Comparison of ENCODE assay signal across 24 mouse cellular contexts in the genomic region with DNA sequence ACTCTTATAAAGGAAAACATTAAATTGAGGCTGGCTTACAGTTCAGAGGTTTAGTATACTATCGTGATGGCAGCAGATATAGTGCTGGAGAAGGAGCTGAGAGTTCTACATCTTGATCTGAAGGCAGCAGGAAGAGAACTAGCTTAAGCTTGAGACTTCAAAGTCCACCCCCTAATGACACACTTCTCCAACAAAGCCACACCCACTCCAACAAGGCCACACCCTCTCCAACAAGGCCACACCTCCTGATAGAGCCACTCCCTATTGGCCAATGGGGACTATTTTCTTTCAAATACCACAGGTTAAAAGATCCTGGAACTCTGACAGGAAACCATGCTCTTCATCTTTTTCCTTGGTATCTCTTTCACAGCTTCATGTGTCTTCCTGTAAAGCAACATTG.
"Had no signal": no experiment of that assay in that cellular context is flagged by ENCODE, and none has a peak within 500 bp of the region (broad histone marks: within the 10 kb centered on the region; RNA-seq: fewer than 3 reads in every experiment).

No protein-coding gene starts in this region.

- H3K4me1 ChIP-seq: heart, embryonic 10.5 days; heart, embryonic 12.5 days; hindbrain, embryonic 10.5 days; hindbrain, embryonic 12.5 days; intestine, embryonic 15.5 days; kidney, embryonic 15.5 days; limb, embryonic 13.5 days; limb, embryonic 15.5 days; liver, embryonic 12.5 days had no signal

- H3K27me3 ChIP-seq: heart, embryonic 12.5 days; hindbrain, embryonic 12.5 days; intestine, embryonic 15.5 days; kidney, embryonic 15.5 days; limb, embryonic 13.5 days; limb, embryonic 15.5 days; liver, embryonic 12.5 days had no signal

- H3K27ac ChIP-seq: heart, embryonic 10.5 days; hindbrain, embryonic 10.5 days; hindbrain, embryonic 12.5 days; hindbrain, embryonic 14.5 days; intestine, embryonic 15.5 days; kidney, embryonic 15.5 days; kidney, postnatal 0 days; layer of hippocampus, adult 2 months; left cerebral cortex, adult 2 months; limb, embryonic 13.5 days; limb, embryonic 15.5 days; liver, embryonic 12.5 days; liver, embryonic 14.5 days had no signal

- H3K4me3 ChIP-seq: heart, embryonic 10.5 days; heart, embryonic 12.5 days; hindbrain, embryonic 10.5 days; hindbrain, embryonic 12.5 days; intestine, embryonic 15.5 days; kidney, embryonic 15.5 days; layer of hippocampus, adult 2 months; left cerebral cortex, adult 2 months; limb, embryonic 13.5 days; limb, embryonic 15.5 days; liver, embryonic 12.5 days had no signal

- H3K36me3 ChIP-seq: heart, embryonic 10.5 days; heart, embryonic 12.5 days; hindbrain, embryonic 10.5 days; hindbrain, embryonic 12.5 days; intestine, embryonic 15.5 days; kidney, embryonic 15.5 days; limb, embryonic 13.5 days; limb, embryonic 15.5 days; liver, embryonic 12.5 days had no signal

- DNase-seq: gastrocnemius, postnatal 14 days; gastrocnemius, postnatal 36 days; heart, adult 18-20 months; heart, postnatal 10 days; heart, postnatal 4 days; kidney, adult 18-20 months; kidney, adult 9 months; kidney, postnatal 14 days; kidney, postnatal 36 days; left cerebral cortex, postnatal 4 days had no signal
